Mouse (Mus musculus) right cerebral cortex, postnatal 14 days (tissue): ENCODE data around the gene Rnf145.
A peak's percentile ranks its signal among the peaks of the same experiment; 100 is the strongest.
"Not testable (repeated sequence)": the region's sequence is repeated elsewhere in the genome, so short reads cannot be mapped to it uniquely, and the experiment has no call there.

ENCODE experiments used
- DNase-seq: peaks from one replicate; pipeline ENCODE4 v3.0.0; 2022

Gene Rnf145

DNA sequence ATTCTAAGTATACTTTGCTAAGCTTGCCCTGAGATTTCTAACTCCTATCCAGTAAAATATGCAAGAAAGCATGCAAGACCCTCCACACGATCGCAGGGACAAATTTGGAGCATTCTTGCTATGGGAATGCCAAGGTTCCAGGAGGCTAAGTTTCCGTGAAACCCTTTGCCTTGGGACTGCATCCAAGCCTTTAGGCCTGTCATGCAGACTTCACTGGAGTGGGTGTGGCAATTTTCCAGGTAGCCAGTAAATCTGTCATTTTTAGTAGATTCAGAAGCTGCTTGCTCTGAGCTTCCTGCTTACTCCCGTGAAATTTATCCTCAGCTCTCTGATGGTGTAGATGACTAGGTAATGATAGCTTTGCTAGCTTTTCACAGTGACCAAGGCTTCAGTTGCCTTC is 51.6 kb downstream of the Rnf145 start:
- DNase-seq = not testable (repeated sequence)

DNA sequence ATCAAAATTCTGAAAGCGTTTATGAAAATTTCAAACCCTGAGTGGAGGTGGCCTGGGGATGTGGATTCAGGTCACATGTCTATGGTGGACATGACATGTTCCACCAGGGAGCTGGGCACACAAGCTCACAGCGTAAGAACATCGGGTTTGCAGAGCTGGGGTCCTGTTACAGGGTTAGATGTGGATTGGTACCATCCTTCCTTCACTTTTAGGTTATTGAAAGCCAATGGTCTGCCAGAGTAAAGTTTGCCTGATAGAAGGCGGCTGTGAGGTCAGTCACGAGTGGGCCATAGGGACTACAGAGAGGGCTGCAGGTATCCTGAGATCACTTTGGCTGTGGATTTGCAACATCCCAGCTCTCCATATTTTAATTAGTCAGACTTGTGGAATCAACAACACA is 54.0 kb downstream of the Rnf145 start:
- DNase-seq = no peak

DNA sequence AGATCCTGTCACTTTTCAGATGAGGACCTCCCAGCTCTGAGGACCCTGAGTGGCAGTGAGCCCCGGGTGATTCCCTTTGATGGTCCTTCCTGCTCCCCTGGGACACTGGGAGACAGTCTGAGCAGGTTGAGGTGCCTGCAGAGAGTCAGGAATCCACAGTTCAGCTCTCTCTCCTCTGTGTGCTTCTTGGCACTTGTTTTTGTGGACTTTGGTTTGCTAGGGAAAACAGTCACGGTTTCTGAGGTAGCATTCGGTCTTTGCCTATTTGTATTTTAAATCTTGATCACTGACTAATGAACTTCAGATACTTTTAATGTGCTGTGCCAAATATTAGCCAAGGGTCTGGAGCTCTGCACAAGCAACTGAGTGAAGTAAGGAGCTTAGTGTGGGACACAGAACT is 54.6 kb downstream of the Rnf145 start:
- no peak for DNase-seq

DNA sequence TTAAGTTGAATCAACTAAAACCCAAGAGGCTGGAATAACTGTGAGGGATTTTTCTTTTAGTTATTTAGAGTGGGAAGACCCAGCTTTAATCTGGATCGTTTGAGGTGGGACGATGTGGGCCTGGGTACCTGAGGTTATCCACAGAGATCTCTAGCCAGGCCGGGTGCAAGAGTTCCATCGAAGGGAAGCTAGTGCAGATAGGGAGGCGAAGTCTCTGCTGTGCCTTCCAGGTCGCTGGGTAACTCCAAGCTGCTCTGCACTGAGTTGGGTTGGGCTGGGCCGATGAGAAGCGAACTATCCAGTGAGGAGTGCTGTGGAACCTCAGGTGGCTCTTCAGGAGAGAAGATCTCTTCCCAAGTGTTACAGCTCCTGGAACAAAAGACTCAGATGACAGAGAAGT is 55.6 kb downstream of the Rnf145 start:
- no peak for DNase-seq

DNA sequence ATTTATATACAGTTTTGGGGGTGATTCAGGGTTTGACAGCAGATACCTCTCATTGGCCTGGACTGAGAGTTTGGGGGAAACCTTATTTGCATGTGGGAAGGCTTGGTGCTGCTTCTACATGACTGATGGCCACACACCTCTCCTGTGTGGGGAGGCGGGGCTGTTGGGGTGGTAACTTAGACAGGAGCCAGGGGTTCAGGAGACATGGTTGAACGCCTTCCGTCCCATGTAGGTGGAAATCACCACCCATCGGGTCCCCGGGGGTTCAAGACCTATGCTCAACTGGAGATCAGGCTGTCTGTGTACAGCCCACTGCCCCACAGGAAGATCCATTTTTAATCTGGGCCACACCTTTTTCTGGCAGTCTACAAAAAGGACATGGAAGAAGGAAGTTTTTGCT is 56.1 kb downstream of the Rnf145 start:
- no peak for DNase-seq

DNA sequence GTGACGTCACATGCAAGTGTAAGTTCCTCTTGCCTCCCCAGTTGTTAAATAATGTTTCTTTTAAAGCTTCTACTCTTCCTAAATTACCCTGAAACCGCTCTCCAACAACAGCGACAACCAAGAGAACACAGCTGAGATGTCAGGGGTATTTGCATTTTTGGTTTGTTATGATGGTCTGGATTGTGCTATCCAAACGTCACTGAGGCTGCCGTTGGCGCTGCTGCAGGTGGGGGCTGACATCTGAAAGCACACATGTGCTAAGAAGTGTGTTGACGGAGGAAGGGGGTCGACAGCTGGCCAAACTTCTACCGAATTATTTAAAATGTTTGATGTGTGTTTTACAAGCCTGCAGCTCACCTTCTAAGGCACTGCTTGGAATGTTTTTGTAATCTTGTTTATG is 59.1 kb downstream of the Rnf145 start:
- no peak for DNase-seq

DNA sequence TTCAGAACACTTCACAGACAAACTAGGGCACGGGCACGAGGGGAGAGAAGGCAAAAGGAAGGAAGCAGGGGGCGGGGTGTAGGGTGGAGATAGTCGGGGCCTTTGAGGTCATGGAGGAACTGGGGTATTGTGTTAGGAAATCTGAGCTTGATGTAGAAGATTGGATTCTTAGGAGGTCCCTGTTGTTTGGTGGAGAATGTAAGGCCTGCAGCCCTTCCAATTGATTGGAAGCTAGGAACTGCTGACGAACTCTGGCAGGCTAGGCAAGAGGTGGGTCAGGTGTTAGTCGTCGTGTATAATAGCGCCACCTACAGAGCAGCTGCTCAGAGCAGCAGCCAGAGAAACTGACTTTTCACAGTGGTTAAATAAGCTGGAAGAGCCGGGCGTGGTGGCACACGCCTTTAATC is 62.5 kb downstream of the Rnf145 start:
- DNase-seq = no peak

DNA sequence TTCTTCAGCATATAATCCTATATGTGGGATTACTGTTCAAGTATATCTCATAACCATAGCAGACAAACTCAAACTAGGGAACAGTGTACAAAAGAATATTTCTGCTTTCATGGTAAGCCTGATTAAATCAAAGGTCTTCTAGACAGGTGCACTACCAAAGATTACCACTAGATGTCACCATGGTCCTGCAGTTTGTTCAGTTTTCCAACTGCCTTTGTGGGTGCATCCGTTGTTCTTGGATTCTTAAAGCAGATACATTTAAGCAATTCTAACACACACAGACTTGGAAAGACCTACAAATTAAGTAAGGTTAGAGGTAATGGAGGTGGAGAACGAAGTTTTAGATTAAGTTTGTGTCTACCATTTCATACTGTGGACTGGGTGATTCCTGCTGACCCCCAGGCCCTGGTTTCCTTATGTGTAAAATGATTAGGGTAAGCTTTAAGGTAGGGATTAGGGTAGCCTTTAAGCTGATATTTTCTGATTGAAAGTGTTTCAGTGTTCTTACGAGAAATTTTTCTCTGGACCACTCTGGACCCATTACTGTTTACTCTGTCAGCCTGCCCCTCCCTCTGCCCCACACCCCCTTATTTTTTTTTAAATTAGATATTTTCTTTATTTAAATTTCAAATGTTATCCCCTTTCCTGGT is 67.4 kb downstream of the Rnf145 start:
- DNase-seq = peak; percentile 54

DNA sequence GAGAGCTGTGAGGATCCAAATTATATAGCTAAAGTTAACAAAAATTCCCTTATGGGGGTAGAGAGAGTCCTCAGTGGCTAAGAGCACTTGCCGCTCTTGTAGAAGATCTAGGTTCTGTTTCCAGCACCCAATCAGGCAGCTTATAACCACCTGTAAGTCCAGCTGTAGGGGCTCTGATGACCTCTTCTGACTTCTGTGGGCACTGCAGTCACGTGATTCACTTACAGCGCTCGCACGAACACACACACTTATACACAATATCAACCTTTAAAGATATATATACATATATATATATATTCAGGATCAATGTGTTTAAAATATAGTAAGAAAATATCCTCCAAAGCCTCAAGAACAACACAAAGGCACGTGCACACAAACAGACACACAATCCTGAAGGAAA is 74.3 kb downstream of the Rnf145 start:
- no peak for DNase-seq

DNA sequence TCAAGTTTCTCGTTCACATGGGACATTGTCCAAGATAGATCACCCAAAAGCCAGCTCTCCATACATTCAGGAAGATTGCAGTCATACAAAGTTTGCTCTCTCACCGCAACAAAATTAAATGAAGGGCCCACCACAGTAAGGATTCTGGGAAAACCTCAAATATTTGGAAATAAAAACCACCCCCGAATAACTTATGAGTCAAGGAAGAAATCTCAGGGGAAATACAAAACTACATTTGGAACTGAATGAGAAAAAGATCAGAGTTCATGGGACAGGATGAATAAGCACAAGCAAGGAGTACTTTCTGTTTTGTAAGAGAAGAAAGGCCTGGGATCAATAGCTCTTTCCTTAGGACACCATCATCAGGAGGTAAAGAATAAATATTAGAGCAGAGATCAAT is 76.0 kb downstream of the Rnf145 start:
- no peak for DNase-seq

DNA sequence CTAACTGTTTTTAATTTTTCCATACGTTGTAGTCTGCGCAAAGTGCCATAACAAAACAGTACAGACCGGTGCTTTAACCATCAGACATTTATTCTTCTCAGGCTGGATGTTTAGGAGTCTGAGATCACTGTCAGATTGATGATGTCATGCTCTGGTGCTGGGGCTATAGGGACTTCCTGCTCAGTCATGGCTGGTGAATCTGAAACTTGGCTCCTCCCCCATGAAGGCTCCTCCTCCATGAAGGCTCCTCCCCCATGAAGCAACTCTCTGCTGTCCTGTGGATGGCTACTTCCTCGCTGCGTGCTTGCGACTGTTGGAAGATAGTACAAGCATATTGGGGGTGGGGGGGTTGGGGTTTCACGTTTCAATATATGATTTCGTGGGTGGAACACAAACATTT is 88.1 kb downstream of the Rnf145 start:
- DNase-seq = no peak

DNA sequence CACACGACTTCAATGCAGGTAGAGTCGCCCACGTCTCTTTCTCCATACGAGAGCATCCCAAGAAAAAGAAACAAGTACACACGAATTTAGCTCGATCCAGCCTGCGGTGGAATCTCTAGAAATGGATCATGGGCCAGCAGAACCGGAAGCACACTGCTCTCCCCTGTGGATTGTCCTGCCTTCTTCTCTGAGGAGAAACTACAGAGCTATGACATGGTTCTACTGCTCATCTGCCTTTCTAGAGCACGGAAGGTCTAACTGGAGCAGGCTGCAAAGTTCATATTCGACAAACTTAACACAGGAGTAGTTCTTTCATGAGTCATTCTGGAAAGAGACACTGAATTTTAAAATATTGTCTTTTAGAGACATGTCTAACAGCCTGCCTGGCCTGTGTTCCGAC is 89.9 kb downstream of the Rnf145 start:
- no peak for DNase-seq

DNA sequence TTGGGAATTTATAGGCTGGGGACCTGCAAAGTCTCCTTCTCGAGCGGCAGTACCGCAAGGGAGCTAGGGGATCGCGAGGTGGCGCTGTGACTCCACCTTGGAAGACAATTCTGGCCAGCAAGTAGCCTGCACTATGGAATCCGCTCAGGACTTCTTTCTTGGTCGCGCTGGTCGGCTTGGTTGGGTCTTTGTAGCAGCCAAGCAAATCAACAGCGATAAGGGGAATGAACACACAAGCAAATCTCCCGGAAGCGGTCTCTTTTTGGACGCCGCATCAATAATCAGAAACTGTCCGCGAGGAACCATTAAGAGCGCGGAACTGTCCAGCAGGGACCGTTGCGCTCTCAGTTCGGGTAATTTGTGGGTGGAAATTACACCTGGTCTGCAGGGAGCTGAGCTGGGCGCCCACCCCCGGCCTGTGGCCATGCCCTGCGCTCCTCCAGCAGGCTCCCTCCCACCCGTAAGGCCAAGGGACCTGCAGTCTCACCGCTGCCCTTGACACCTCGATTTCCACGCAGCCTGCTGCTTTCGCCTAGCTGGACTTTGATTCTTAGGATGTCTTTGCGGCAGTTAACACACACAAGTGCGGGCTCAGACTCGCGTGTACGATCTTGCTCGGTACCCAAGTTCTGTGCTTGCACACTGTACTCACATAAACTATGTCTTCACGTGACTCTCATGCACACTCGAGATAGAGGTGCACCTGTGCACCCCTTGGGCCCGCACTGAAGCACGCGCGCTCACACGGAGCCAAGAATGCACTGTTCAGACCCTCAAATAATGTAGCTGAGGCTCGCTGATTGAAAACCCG is 92.4 kb downstream of the Rnf145 start:
- DNase-seq = peak; percentile 92

DNA sequence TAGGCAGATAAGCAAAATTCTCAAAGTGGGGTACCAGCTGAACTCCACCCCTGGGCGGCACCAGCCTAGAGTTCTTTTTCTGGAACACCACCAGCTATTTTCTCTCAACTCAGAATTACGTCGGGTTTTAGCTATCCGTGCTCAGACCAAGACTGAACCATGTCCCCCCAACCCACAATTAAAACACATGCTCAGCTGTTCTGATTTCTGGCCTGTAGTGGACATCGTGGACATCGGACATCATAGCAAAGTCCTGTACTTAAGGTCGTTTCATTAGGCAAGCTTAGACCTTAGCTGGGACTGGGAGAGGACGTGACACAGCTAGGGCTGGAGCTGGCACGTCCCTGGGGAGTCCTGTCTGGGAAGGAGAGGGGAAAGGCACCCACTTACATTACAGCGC is 93.4 kb downstream of the Rnf145 start:
- no peak for DNase-seq

DNA sequence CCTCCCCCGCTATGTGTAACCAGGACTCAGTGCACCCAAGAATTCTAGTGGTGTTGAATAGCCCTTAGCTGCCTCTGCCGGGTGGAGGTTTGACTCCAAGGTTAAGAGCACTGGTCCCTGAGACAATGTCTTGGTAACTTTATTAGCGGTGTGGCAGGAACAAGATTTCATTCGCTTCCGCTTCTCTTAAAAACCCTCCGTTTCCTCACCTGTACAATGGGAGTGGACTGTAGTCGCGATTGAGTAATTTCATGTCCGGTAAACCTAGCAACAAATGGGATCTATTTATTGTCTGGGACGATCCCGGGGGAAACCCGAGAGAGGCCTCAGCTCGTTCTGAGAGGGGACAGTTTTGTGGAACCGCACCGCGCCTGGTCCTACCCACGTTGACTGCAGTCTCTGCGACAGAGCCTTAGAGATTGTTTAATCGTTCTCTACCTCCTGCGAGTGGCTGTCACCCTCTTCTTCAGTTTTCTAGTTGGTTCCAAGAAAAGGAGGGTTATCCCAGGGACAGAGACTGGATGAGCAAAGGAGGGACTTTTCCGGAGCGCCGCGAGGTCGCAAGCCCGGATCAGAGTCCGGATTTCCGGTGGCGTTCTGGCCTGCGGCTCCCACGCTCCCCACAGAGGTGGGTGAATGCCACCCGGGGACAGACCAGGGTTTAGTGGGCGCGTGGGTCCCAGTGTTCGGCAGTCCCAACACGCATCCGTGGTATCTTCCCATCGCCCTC is 94.1 kb downstream of the Rnf145 start:
- no peak for DNase-seq

DNA sequence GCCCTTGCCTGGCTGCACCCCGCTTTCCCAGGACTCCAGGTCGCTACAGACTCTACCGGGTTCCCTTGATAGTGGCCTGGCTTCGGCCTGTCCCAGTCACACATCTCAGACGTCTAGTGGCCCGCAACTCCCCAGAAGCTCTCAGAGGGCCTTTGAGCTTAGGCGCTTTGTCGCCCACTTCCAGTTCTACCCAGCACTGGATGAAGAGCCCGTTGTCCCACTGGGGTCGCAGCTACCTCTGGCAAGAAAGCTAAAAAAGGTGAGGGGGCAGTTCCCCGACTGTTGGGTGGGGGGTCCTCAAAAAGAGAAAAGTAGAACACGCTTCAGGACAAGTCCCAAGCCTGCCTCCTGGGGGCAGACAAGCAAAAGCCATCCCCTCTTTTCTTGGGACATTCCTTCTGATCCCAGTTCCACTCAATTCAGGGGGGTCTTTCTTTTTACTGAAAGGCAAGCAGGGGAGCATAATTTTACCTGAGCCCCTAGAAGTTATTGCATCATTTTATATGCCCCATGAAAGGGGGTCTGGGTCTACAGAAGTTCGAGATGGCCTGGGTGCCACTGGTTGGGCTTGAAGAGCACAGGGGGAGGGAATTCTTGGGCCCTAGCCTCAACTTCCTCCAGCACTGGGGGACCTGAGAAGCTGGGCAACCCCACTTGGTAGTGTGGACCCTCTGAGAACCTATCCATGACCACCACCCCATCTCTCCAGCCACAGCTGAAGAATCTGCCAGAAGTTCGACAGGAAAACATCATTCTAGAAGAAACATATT is 94.8 kb downstream of the Rnf145 start:
- no peak for DNase-seq
